Mouse (Mus musculus) CD4-positive naive resting alpha-beta T cell, adult 76 days (primary cell): Measurements from ENCODE around the gene Gucy2d. TPM values are rescaled to one million over a fixed set of nuclear protein-coding genes. Genes with fewer than 3 reads are reported as not detected.

ENCODE experiments used
- total RNA-seq: library from RNA; stranded (reverse); gene quantifications from one replicate; pipeline ENCODE4 v1.2.4, GENCODE M21; 2023

Gene Gucy2d
- not detected for total RNA-seq

DNA sequence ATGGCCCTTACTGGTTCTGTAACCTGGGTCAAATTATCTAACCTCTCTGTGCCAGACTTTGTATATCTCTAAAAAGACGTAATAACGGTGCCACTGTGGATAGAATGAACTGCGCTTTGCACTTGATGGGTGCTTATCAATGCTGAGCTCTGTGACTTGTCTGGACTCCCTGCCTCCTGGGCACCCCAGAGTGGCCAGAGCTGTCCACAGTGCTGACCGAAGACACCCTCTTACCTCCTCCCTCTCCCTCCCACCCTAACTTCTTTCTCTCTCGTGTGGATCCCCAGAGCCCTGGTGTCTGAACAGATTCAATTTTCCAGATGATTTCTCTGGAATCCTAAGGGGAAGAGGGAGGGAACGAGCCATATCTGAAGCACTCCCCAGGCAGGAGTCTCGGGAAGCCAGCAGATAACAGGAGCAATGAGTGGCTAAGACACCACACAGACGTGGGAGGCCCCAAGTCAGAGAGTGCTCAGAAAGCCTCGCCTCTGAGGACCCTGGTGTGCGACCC lies at the start of gene Gucy2d:
Gene Gucy2d, plus strand, starts transcription at position 461 of the 511 bp plus-strand sequence.

DNA sequence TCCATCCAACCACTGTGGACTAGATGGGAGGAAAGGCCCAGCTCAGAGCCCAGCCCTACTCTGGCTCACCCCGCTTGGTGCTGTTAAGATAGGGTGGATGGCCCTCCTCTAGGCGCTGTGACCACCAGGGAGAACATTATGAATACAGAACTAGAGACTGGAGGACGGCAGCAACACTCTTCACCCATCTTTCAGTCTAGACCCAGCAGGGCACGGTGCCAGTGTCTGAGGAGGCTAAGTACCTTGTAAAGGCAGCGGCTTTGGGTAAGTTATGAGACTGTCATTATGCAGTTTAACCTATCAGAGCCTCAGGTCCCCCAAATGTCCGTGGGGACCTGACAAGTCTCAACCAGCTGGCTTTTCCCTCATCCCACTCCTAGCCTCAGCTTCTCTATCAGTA lies 48.9 kb downstream of the Gucy2d start, which contains the start of gene Lrrc32:
Gene Lrrc32, plus strand, starts transcription at position 153 of the 400 bp plus-strand sequence.

Other genes starting within 250 kb of the Gucy2d start
- not detected for gene B3gnt6, start 240.9 kb upstream of the Gucy2d start, total RNA-seq
- gene Acer3, start 119.2 kb upstream of the Gucy2d start, total RNA-seq, result 8.6 TPM
- not detected for gene Tsku, start 79.1 kb upstream of the Gucy2d start, total RNA-seq
- 5.2 TPM for gene Lrrc32, start 48.9 kb downstream of the Gucy2d start, total RNA-seq
- 94.1 TPM for gene Emsy, start 216.4 kb downstream of the Gucy2d start, total RNA-seq